Mouse (Mus musculus): ENCODE measurements around the gene Itm2b.

DNA sequence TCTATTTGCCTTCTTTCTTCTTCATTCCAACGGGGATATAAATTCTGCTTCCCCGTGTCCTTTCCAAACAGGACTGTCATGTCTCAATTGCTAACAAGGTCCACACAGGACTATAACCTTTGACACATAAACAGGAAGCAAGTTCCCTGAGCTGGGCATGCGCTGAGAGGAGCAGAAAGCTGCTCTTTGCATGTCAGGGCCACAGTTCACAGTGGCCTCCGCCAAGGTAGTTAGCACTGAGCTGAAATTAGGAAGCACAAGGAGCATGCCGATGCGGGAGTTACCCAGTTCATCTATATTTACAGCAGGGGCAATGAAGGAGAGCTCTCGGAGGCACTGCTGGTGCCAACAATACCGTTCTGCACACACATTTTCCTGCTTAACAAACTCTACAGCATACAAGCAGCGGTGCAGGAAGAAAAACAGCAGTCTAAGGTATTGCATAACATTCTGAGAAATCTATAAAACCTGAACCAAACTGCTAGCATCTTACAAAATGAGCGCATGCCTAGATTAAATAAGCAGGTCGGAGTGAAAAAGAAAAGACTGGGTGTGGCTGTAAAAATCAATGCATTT, 10.7 kb downstream of the Itm2b start:
- TF ChIP-seq CTCF (IDR thresholded peaks at IDR 0.05; ENCODE audit: extremely low read depth, insufficient read depth, low read length) = no peak
- TF ChIP-seq POLR2A (IDR thresholded peaks at IDR 0.05; ENCODE audit: extremely low read depth, insufficient read depth, low read length) = no peak

Data from cortical plate, adult 2 months (tissue).